Mouse (Mus musculus) ES-E14 (cell line): ENCODE data around the gene Padi6. TPM values are rescaled to one million over a fixed set of nuclear protein-coding genes. Genes with fewer than 3 reads are reported as not detected.

Source experiments
- DNase-seq: peaks from one replicate; pipeline ENCODE4 v3.0.0-alpha.2; 2013; ENCODE audit warnings: low read depth, low spot score
- H3K27ac ChIP-seq: 2 replicates; pipeline ENCODE4 v1.5.1; 2012; ENCODE audit warnings: low read depth, mild to moderate bottlenecking, low read length, moderate library complexity, mixed read lengths; ENCODE audit not compliant: poor library complexity, insufficient read depth, severe bottlenecking
- H3K36me3 ChIP-seq: 2 replicates; pipeline ENCODE4 v1.6.1; 2012; ENCODE audit warnings: mild to moderate bottlenecking, low read length, moderate library complexity, mixed read lengths; ENCODE audit not compliant: control insufficient read depth, poor library complexity, insufficient read depth, severe bottlenecking
- H3K4me1 ChIP-seq, 2 experiments: fragments of 150-350 bp in 1 of 2; sonication (generic) in 1 of 2; 2 replicates each; pipeline ENCODE4 v1.6.1; 2012; ENCODE audit warnings: low read length in 2 of 2, mild to moderate bottlenecking in 1 of 2, mixed read lengths in 1 of 2; ENCODE audit not compliant: control insufficient read depth in 2 of 2, insufficient read depth in 2 of 2, poor library complexity in 1 of 2
- H3K4me3 ChIP-seq, 2 experiments: fragments of 150-350 bp in 1 of 2; sonication (generic) in 1 of 2; 2 replicates each; pipeline ENCODE4 v1.5.1; 2012; ENCODE audit warnings: low read length in 2 of 2, low read depth in 1 of 2, mild to moderate bottlenecking in 1 of 2, mixed read lengths in 1 of 2; ENCODE audit not compliant: insufficient read depth in 1 of 2, poor library complexity in 1 of 2, severe bottlenecking in 1 of 2
- H3K9ac ChIP-seq: 2 replicates; pipeline ENCODE4 v1.6.1; 2012; ENCODE audit warnings: low read depth, mild to moderate bottlenecking, low read length, mixed read lengths; ENCODE audit not compliant: poor library complexity, insufficient read depth, severe bottlenecking
- H3K9me3 ChIP-seq: fragments of 150-350 bp; sonication (generic); 2 replicates; pipeline ENCODE4 v1.6.1; 2012; ENCODE audit warnings: low read depth, mild to moderate bottlenecking, low read length; ENCODE audit not compliant: control insufficient read depth, insufficient read depth
- CHD2 ChIP-seq: IDR thresholded peaks from 2 replicates; pipeline ENCODE4 v1.6.1; 2014; ENCODE audit warnings: mild to moderate bottlenecking, low read depth, low read length, inconsistent platforms
- HCFC1 ChIP-seq: IDR thresholded peaks from 2 replicates; pipeline ENCODE4 v1.6.1; 2012; ENCODE audit warnings: low read length, inconsistent platforms, borderline replicate concordance; ENCODE audit not compliant: insufficient read depth
- MAFK ChIP-seq: IDR thresholded peaks from 2 replicates; pipeline ENCODE4 v1.6.1; 2014; ENCODE audit warnings: mild to moderate bottlenecking, low read depth, low read length, inconsistent platforms; ENCODE audit not compliant: insufficient read depth
- ZC3H11A ChIP-seq: IDR thresholded peaks from 2 replicates; pipeline ENCODE4 v1.6.1; 2012; ENCODE audit warnings: low read depth, mild to moderate bottlenecking, inconsistent platforms, low read length, borderline replicate concordance
- ZNF384 ChIP-seq: IDR thresholded peaks from 2 replicates; pipeline ENCODE4 v1.6.1; 2012; ENCODE audit warnings: low read depth, low read length, inconsistent platforms
- in situ Hi-C, 2 experiments: fragments of 600-800 bp; cut with MboI; formaldehyde crosslinking; loops; one replicate each; pipeline ENCODE4 v1.15.1; 2025; ENCODE audit warnings: low sequenced_read_pairs in 2 of 2, inconsistent platforms in 1 of 2; ENCODE audit not compliant: unreplicated experiment in 2 of 2
- total RNA-seq: library from RNA; depleted of rRNA; stranded (reverse); fragments of 300-350 nt; gene quantifications from 2 replicates; pipeline ENCODE4 v1.2.3, GENCODE M21; 2012

The Padi6 gene
- total RNA-seq, 1 experiment: 0.09 TPM

- no peaks in the 10 kb centered on the region for H3K36me3 ChIP-seq
- no peak within 1 kb of the TSS for H3K27ac ChIP-seq
- DNase-seq: no peak
- TF ChIP-seq MAFK (no peak), HCFC1 (no peak), CHD2 (no peak), ZC3H11A (no peak), ZNF384 (no peak)
- H3K9ac ChIP-seq: peak within 1 kb of the TSS; percentile 46; the same call in 1 of the 2 replicates
- in situ Hi-C loops: no loop called here
- H3K4me3 ChIP-seq: peak within 1 kb of the TSS in 1 of 2 experiments; percentile 47; a peak in 2 of 4 replicates
- peaks cover 0 to 17% of the 10 kb centered on the region in 2 experiments; a peak in 1 of 4 replicates for H3K4me1 ChIP-seq
- H3K9me3 ChIP-seq: no peaks in the 10 kb centered on the region
Observed at GRCm38 (mm10) chr4:140774025-140774800, 31.8 kb upstream of the Padi6 start, which contains the start of gene Padi4. Gene Padi4 (minus strand): TSS chr4:140774236.

GRCm38 (mm10) chr4:140771091-140771490 lies 28.6 kb upstream of the Padi6 start:
- no peak overlapping the region for H3K9ac ChIP-seq
- TF ChIP-seq ZNF384 (no peak), MAFK (no peak), ZC3H11A (no peak), CHD2 (no peak), HCFC1 (no peak)
- no peaks in the 10 kb centered on the region for H3K36me3 ChIP-seq
- no peaks in the 10 kb centered on the region for H3K9me3 ChIP-seq
- no peak for DNase-seq
- in situ Hi-C loops: no loop called here
- H3K4me3 ChIP-seq: no peak overlapping the region
- peaks cover 0 to 23% of the 10 kb centered on the region in 2 experiments; a peak in 1 of 4 replicates for H3K4me1 ChIP-seq
- no peak overlapping the region for H3K27ac ChIP-seq

- no peaks in the 10 kb centered on the region for H3K9me3 ChIP-seq
- no peak for DNase-seq
- H3K4me3 ChIP-seq: no peak overlapping the region
- H3K4me1 ChIP-seq: peaks cover 0 to 23% of the 10 kb centered on the region in 2 experiments; a peak in 1 of 4 replicates
- TF ChIP-seq MAFK (0 out of 2 replicates have a peak, but pooled peaks have one; percentile 8), CHD2 (no peak), ZC3H11A (no peak)
- no peak overlapping the region for H3K27ac ChIP-seq
- in situ Hi-C loops: no loop called here
- no peak overlapping the region for H3K9ac ChIP-seq
- H3K36me3 ChIP-seq: no peaks in the 10 kb centered on the region
Observed at GRCm38 (mm10) chr4:140770433-140770832, 28.0 kb upstream of the Padi6 start.

- in situ Hi-C loops: no loop called here
Observed at GRCm38 (mm10) chr4:140768973-140769372, 26.5 kb upstream of the Padi6 start.

More at GRCm38 (mm10) chr4:140768973-140769372, 26.5 kb upstream of the Padi6 start:
- Histone ChIP-seq H3K36me3 (no peaks in the 10 kb centered on the region), H3K4me3 (0 out of 4 replicates have a peak overlapping the region, but pooled peaks of 1 of the 2 experiments have one; percentile 33), H3K9ac (no peak overlapping the region), H3K27ac (no peak overlapping the region), H3K4me1 (peaks cover 0 to 20% of the 10 kb centered on the region in 2 experiments; a peak in 1 of 4 replicates), H3K9me3 (no peaks in the 10 kb centered on the region)
- TF ChIP-seq HCFC1: no peak
- TF ChIP-seq ZC3H11A: no peak
- TF ChIP-seq MAFK: no peak
- TF ChIP-seq CHD2: no peak
- no peak for TF ChIP-seq ZNF384
- no peak for DNase-seq
